Mouse (Mus musculus) cerebellum, adult 9-10 months (tissue): Measurements from ENCODE around the gene Gm4305.
"Not testable (repeated sequence)": the region's sequence is repeated elsewhere in the genome, so short reads cannot be mapped to it uniquely, and the experiment has no call there.

Experiments used
- DNase-seq: peaks from one replicate; pipeline ENCODE4 v3.0.0; 2022

Gm4305 gene

GRCm38 (mm10) chr10:100350793-100351192 is at the start of gene Gm4305:
TSS of gene Gm4305 (plus strand) at chr10:100351093.
- DNase-seq = not testable (repeated sequence)

DNA sequence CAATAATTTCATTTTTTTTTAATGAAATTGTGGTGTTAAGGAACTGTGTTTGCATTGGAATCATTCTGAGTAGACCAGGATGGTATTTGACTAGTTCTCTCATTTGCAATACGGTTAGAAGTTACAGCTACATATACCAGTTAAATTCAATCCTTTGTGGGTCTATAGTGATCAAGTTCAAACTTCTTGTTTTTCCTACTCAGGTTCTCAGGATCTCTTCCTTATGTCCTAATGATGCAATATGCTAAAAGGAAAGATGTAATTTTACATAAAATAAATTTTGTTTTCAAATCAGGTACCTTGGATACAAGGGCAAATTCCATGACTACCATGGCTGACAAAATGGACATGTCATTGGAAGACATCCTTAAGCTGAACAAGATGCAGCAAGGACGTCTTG is 15.5 kb upstream of the Gm4305 start, which contains the start of gene Gm4301:
Gm4301 (plus strand) TSS at position 301 of the 400 bp plus-strand sequence.
- not testable (repeated sequence) for DNase-seq

DNA sequence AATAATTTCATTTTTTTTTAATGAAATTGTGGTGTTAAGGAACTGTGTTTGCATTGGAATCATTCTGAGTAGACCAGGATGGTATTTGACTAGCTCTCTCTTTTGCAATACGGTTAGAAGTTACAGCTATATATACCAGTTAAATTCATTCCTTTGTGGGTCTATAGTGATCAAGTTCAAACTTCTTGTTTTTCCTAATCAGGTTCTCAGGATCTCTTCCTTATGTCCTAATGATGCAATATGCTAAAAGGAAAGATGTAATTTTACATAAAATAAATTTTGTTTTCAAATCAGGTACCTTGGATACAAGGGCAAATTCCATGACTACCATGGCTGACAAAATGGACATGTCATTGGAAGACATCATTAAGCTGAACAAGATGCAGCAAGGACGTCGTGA is 10.4 kb upstream of the Gm4305 start, which contains the start of gene Gm4302:
Gm4302 (plus strand) TSS at position 301 of the 400 bp plus-strand sequence.
- DNase-seq = not testable (repeated sequence)

DNA sequence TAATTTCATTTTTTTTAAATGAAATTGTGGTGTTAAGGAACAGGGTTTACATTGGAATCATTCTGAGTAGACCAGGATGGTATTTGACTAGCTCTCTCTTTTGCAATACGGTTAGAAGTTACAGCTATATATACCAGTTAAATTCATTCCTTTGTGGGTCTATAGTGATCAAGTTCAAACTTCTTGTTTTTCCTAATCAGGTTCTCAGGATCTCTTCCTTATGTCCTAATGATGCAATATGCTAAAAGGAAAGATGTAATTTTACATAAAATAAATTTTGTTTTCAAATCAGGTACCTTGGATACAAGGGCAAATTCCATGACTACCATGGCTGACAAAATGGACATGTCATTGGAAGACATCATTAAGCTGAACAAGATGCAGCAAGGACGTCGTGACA is 5.2 kb upstream of the Gm4305 start, which contains the start of gene Gm4303:
Gm4303 (plus strand) TSS at position 301 of the 400 bp plus-strand sequence.
- not testable (repeated sequence) for DNase-seq

DNA sequence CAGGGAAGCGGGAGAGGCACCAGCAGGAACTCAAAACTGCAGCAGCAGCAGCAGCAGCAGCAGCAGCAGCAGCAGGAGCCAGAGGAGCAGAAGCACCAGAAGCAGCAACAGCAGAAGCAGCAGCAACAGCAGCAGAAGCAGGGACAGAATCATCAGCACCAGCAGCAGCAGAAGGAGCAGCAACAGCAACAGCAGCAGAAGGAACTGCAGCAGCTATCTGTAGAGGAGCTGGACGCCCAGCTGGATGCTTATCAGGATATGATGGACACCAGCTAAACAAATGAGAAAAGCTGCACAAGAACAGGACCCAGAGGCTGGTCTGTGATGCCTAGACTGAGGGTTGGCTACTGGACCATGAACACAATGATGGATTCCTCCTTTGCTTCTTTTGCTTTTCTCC is 5.9 kb downstream of the Gm4305 start:
- not testable (repeated sequence) for DNase-seq

- DNase-seq = not testable (repeated sequence)
Observed at GRCm38 (mm10) chr10:100361038-100361437, 10.1 kb downstream of the Gm4305 start, which contains the start of gene Gm4307. TSS of gene Gm4307 (plus strand) at chr10:100361338.

GRCm38 (mm10) chr10:100382460-100382859 is 31.6 kb downstream of the Gm4305 start, which contains the start of gene Gm4312:
TSS of gene Gm4312 (minus strand) at chr10:100382560.
- not testable (repeated sequence) for DNase-seq
